Comparison of ENCODE assay signal across 21 mouse cellular contexts in the genomic region with DNA sequence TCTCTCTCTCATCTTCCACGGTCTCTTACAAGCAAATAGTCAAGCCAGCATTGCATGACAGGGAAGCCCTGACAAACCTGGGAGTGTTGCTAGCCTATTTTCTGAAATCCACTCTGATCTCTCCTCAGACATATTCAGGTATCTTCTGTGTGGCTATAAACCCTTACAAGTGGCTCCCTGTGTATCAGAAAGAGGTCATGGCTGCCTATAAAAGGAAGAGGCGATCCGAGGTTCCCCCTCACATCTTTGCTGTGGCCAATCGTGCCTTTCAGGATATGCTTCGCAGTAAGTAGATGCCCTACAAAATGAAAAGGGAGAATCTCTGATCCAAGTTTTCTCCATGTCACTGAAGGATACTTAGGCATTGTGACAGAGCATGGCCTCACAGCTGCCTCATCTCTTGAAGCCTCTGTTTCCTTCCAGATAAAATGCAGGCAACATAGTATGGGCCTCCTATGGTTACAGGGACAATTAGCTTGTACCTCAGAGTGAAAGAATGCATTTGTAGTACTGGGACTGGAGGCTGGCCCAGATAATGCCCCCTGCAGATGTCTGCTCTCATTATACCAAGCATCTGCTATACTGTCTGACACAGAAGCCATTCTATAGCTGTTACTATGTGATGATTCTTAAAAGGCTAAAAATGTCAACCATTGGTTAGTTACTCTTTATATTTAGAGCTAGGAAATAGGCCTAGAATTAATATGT. TPM values are rescaled to one million over a fixed set of nuclear protein-coding genes. Genes with fewer than 3 reads are reported as not detected.
DNase-seq lines count a peak whose midpoint lies in the region; ATAC-seq lines count a peak whose summit lies in the region.
"Had no signal": no experiment of that assay in that cellular context is flagged by ENCODE, and none has a peak within 500 bp of the region (broad histone marks: within the 10 kb centered on the region; RNA-seq: fewer than 3 reads in every experiment).

No protein-coding gene starts in this region.

- DNase-seq in embryonic facial prominence, embryonic 14.5 days (ENCODE audit: low spot score), result no peak
- no peak for DNase-seq in embryonic facial prominence, embryonic 10.5 days (ENCODE audit: low spot score)
- DNase-seq in retina, embryonic 14.5 days (ENCODE audit: low spot score), result peak; percentile 65
- no peak for DNase-seq in frontal cortex, postnatal 10 days (ENCODE audit: low spot score in 2 of 2)
- DNase-seq in MN1 (ENCODE audit: low spot score), result no peak
- DNase-seq: adrenal gland, postnatal 36 days; embryo, embryonic 11 days; gastrocnemius, postnatal 14 days; kidney, adult 8-10 months; kidney, postnatal 25 days; layer of hippocampus, adult 9-11 months; thymus, postnatal 25 days had no signal

- 86% methylated on average over 5 of the region's 5 CpGs for WGBS in embryonic facial prominence, embryonic 14.5 days
- 82% methylated on average over 5 of the region's 5 CpGs for WGBS in embryonic facial prominence, embryonic 10.5 days
- WGBS in neural tube, embryonic 13.5 days, result 73% methylated on average over 5 of the region's 5 CpGs
- 64% methylated on average over 5 of the region's 5 CpGs for whole genome bisulfite sequencing in neural tube, embryonic 15.5 days
- 70% methylated on average over 5 of the region's 5 CpGs for WGBS in hindbrain, embryonic 13.5 days

- H3K4me1 ChIP-seq in embryonic facial prominence, embryonic 14.5 days (ENCODE audit: control insufficient read depth, insufficient read depth, low read length), result no peaks in the 10 kb centered on the region
- no peaks in the 10 kb centered on the region for H3K4me1 ChIP-seq in embryonic facial prominence, embryonic 10.5 days
- no peaks in the 10 kb centered on the region for H3K4me1 ChIP-seq in neural tube, embryonic 13.5 days (replicated peaks)
- H3K4me1 ChIP-seq in neural tube, embryonic 15.5 days, result no peaks in the 10 kb centered on the region
- no peaks in the 10 kb centered on the region for H3K4me1 ChIP-seq in hindbrain, embryonic 13.5 days (replicated peaks)
- H3K4me1 ChIP-seq: limb, embryonic 13.5 days had no signal

- H3K9me3 ChIP-seq in embryonic facial prominence, embryonic 14.5 days (ENCODE audit: control insufficient read depth, low read length), result no peaks in the 10 kb centered on the region
- no peaks in the 10 kb centered on the region for H3K9me3 ChIP-seq in embryonic facial prominence, embryonic 10.5 days
- no peaks in the 10 kb centered on the region for H3K9me3 ChIP-seq in neural tube, embryonic 13.5 days
- H3K9me3 ChIP-seq in neural tube, embryonic 15.5 days (replicated peaks), result no peaks in the 10 kb centered on the region
- no peaks in the 10 kb centered on the region for H3K9me3 ChIP-seq in hindbrain, embryonic 13.5 days
- H3K9me3 ChIP-seq: limb, embryonic 13.5 days had no signal

- H3K27me3 ChIP-seq in embryonic facial prominence, embryonic 14.5 days (replicated peaks; ENCODE audit: control insufficient read depth, insufficient read depth, low read length), result no peaks in the 10 kb centered on the region
- no peaks in the 10 kb centered on the region for H3K27me3 ChIP-seq in embryonic facial prominence, embryonic 10.5 days (replicated peaks; ENCODE audit: low read depth, poor library complexity, severe bottlenecking)
- no peaks in the 10 kb centered on the region for H3K27me3 ChIP-seq in neural tube, embryonic 13.5 days
- H3K27me3 ChIP-seq in neural tube, embryonic 15.5 days (replicated peaks), result no peaks in the 10 kb centered on the region
- H3K27me3 ChIP-seq in hindbrain, embryonic 13.5 days, result no peaks in the 10 kb centered on the region
- H3K27me3 ChIP-seq: limb, embryonic 13.5 days had no signal

- no peak overlapping the region for H3K9ac ChIP-seq in embryonic facial prominence, embryonic 14.5 days (ENCODE audit: low read depth, low read length)
- H3K9ac ChIP-seq in neural tube, embryonic 13.5 days, result no peak overlapping the region
- no peak overlapping the region for H3K9ac ChIP-seq in neural tube, embryonic 15.5 days (replicated peaks)
- no peak overlapping the region for H3K9ac ChIP-seq in hindbrain, embryonic 13.5 days
- H3K9ac ChIP-seq: limb, embryonic 13.5 days; liver, embryonic 14.5 days had no signal

- no peaks in the 10 kb centered on the region for H3K36me3 ChIP-seq in embryonic facial prominence, embryonic 14.5 days (ENCODE audit: control insufficient read depth, insufficient read depth, low read length)
- H3K36me3 ChIP-seq in embryonic facial prominence, embryonic 10.5 days (replicated peaks), result no peaks in the 10 kb centered on the region
- H3K36me3 ChIP-seq in neural tube, embryonic 13.5 days, result no peaks in the 10 kb centered on the region
- H3K36me3 ChIP-seq in neural tube, embryonic 15.5 days, result no peaks in the 10 kb centered on the region
- no peaks in the 10 kb centered on the region for H3K36me3 ChIP-seq in hindbrain, embryonic 13.5 days
- H3K36me3 ChIP-seq: limb, embryonic 13.5 days had no signal

- no peak overlapping the region for H3K4me3 ChIP-seq in embryonic facial prominence, embryonic 14.5 days (ENCODE audit: low read depth, low read length)
- no peak overlapping the region for H3K4me3 ChIP-seq in embryonic facial prominence, embryonic 10.5 days
- H3K4me3 ChIP-seq in neural tube, embryonic 13.5 days, result no peak overlapping the region
- no peak overlapping the region for H3K4me3 ChIP-seq in neural tube, embryonic 15.5 days (replicated peaks)
- H3K4me3 ChIP-seq in hindbrain, embryonic 13.5 days, result no peak overlapping the region
- H3K4me3 ChIP-seq: limb, embryonic 13.5 days; myocyte had no signal

- H3K4me2 ChIP-seq in embryonic facial prominence, embryonic 14.5 days (ENCODE audit: low read depth, low read length), result no peak overlapping the region
- no peak overlapping the region for H3K4me2 ChIP-seq in neural tube, embryonic 13.5 days
- no peak overlapping the region for H3K4me2 ChIP-seq in neural tube, embryonic 15.5 days
- no peak overlapping the region for H3K4me2 ChIP-seq in hindbrain, embryonic 13.5 days
- H3K4me2 ChIP-seq: limb, embryonic 13.5 days had no signal

- ATAC-seq in embryonic facial prominence, embryonic 14.5 days (ENCODE audit: low read depth), result peak; percentile 75; the same call in 1 of the 2 replicates
- 0 out of 2 replicates have a peak, but pooled peaks have one; percentile 23 for ATAC-seq in neural tube, embryonic 13.5 days (ENCODE audit: low read depth)
- ATAC-seq in neural tube, embryonic 15.5 days (ENCODE audit: low FRiP score), result no peak
- peak; percentile 74 for ATAC-seq in hindbrain, embryonic 13.5 days (ENCODE audit: low FRiP score)
- ATAC-seq: lung, postnatal 0 days; Patski had no signal

- H3K27ac ChIP-seq in embryonic facial prominence, embryonic 14.5 days (replicated peaks; ENCODE audit: low read depth, low read length), result no peak overlapping the region
- H3K27ac ChIP-seq in embryonic facial prominence, embryonic 10.5 days (replicated peaks), result no peak overlapping the region
- no peak overlapping the region for H3K27ac ChIP-seq in neural tube, embryonic 13.5 days (replicated peaks)
- H3K27ac ChIP-seq in neural tube, embryonic 15.5 days (replicated peaks), result no peak overlapping the region
- no peak overlapping the region for H3K27ac ChIP-seq in hindbrain, embryonic 13.5 days
- H3K27ac ChIP-seq: limb, embryonic 13.5 days; liver, embryonic 14.5 days had no signal

RNA-seq across cellular contexts. Expression of gene Myh15, which starts 12.1 kb away (rescaled TPM):
- 0.03 and 0.07 TPM in 2 replicates for polyA plus RNA-seq in embryonic facial prominence, embryonic 14.5 days (2014; fragmentation: Nextera tagmentation; extraction: Ambion mirVana)
- polyA plus RNA-seq in embryonic facial prominence, embryonic 10.5 days (2016; fragmentation: Nextera tagmentation; extraction: Ambion mirVana), result 0.04 and 0.05 TPM in 2 replicates
- 0.06 TPM in 2 replicates for polyA plus RNA-seq in neural tube, embryonic 13.5 days (2015; fragmentation: Nextera tagmentation; extraction: Ambion mirVana)
- 0.05 and 0.10 TPM in 2 replicates for polyA plus RNA-seq in neural tube, embryonic 15.5 days (2015; fragmentation: Nextera tagmentation; extraction: Ambion mirVana)
- 0.05 TPM in 1 of 2 replicates, not detected in the other for polyA plus RNA-seq in hindbrain, embryonic 13.5 days (2015; fragmentation: Nextera tagmentation; extraction: Ambion mirVana)
- polyA plus RNA-seq: C2C12; liver, embryonic 14.5 days; lung, postnatal 0 days; myocyte; Patski had no signal
